Mouse (Mus musculus): ENCODE data around the gene Gm10961.

Gene Gm10961

GRCm38 (mm10) chr3:107630682-107631522 is at the start of gene Gm10961:
Gm10961 (plus strand) TSS chr3:107631322.
- DNase-seq (ENCODE audit: low spot score), result no peak

- no peak for DNase-seq (ENCODE audit: low spot score)
Observed at GRCm38 (mm10) chr3:107582130-107582874, 48.8 kb upstream of the Gm10961 start.

GRCm38 (mm10) chr3:107582875-107583767 is 48.0 kb upstream of the Gm10961 start:
- no peak for DNase-seq (ENCODE audit: low spot score)

- no peak for DNase-seq (ENCODE audit: low spot score)
Observed at GRCm38 (mm10) chr3:107583893-107584292, 47.2 kb upstream of the Gm10961 start.

GRCm38 (mm10) chr3:107586504-107586903 is 44.6 kb upstream of the Gm10961 start:
- DNase-seq (ENCODE audit: low spot score), result no peak

GRCm38 (mm10) chr3:107591612-107592011 is 39.5 kb upstream of the Gm10961 start:
- DNase-seq (ENCODE audit: low spot score), result no peak

- DNase-seq (ENCODE audit: low spot score), result no peak
Observed at GRCm38 (mm10) chr3:107593632-107594031, 37.5 kb upstream of the Gm10961 start.

- no peak for DNase-seq (ENCODE audit: low spot score)
Observed at GRCm38 (mm10) chr3:107594662-107595263, 36.4 kb upstream of the Gm10961 start, which contains the start of gene Alx3. Alx3 (plus strand) TSS chr3:107595031.

GRCm38 (mm10) chr3:107595264-107595937 is 35.7 kb upstream of the Gm10961 start:
- DNase-seq (ENCODE audit: low spot score), result no peak

GRCm38 (mm10) chr3:107595938-107596461 is 35.1 kb upstream of the Gm10961 start:
- DNase-seq (ENCODE audit: low spot score), result no peak

GRCm38 (mm10) chr3:107596559-107596958 is 34.6 kb upstream of the Gm10961 start:
- DNase-seq (ENCODE audit: low spot score), result no peak

GRCm38 (mm10) chr3:107597134-107597533 is 34.0 kb upstream of the Gm10961 start:
- no peak for DNase-seq (ENCODE audit: low spot score)

- DNase-seq (ENCODE audit: low spot score), result no peak
Observed at GRCm38 (mm10) chr3:107597586-107598389, 33.3 kb upstream of the Gm10961 start.

- DNase-seq (ENCODE audit: low spot score), result no peak
Observed at GRCm38 (mm10) chr3:107600127-107600526, 31.0 kb upstream of the Gm10961 start.

- peak; percentile 49 for DNase-seq (ENCODE audit: low spot score)
Observed at GRCm38 (mm10) chr3:107605304-107605703, 25.8 kb upstream of the Gm10961 start.

GRCm38 (mm10) chr3:107607221-107607620 is 23.9 kb upstream of the Gm10961 start:
- DNase-seq (ENCODE audit: low spot score), result no peak

- DNase-seq (ENCODE audit: low spot score), result no peak
Observed at GRCm38 (mm10) chr3:107608808-107609207, 22.3 kb upstream of the Gm10961 start.

- no peak for DNase-seq (ENCODE audit: low spot score)
Observed at GRCm38 (mm10) chr3:107609376-107609775, 21.7 kb upstream of the Gm10961 start.

GRCm38 (mm10) chr3:107611394-107611793 is 19.7 kb upstream of the Gm10961 start:
- DNase-seq (ENCODE audit: low spot score), result no peak
